In the genomic region with DNA sequence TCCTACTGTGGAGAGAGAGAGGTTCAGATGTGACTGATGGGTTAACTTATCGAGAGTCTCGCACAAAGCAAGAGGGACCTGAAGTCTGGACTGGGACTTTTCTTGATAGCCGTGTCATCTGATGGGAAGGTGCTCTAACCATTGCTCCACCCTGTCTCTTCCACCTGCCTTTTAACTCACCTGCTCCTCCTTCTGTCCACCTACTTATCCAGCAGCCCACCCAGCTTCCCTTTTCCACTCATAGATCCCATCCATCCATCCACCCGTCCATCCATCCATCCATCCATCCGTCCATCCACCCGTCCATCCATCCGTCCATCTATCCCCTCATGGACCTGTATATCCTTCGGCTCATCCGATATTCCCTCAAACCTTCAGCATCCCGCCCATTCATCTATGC, we compare ENCODE assay signal across 24 mouse cellular contexts. TPM values are rescaled to one million over a fixed set of nuclear protein-coding genes. Genes with fewer than 3 reads are reported as not detected.
DNase-seq lines count a peak whose midpoint lies in the region; ATAC-seq and TF ChIP-seq lines count a peak whose summit lies in the region.
"Had no signal": no experiment of that assay in that cellular context is flagged by ENCODE, and none has a peak within 500 bp of the region (broad histone marks: within the 10 kb centered on the region; RNA-seq: fewer than 3 reads in every experiment).

No protein-coding gene starts in this region.

- no peak overlapping the region for H3K4me3 ChIP-seq in heart, embryonic 10.5 days
- no peak overlapping the region for H3K4me3 ChIP-seq in heart, postnatal 0 days (ENCODE audit: low read depth, low read length)
- H3K4me3 ChIP-seq in heart, embryonic 12.5 days: no peak overlapping the region
- no peak overlapping the region for H3K4me3 ChIP-seq in midbrain, embryonic 11.5 days (ENCODE audit: low read depth, low read length)
- H3K4me3 ChIP-seq in midbrain, embryonic 15.5 days: no peak overlapping the region

- H3K27me3 ChIP-seq in heart, embryonic 10.5 days (ENCODE audit: insufficient read depth, poor library complexity, severe bottlenecking): peaks cover 56% of the 10 kb centered on the region
- peaks cover 27% of the 10 kb centered on the region for H3K27me3 ChIP-seq in heart, postnatal 0 days (ENCODE audit: control insufficient read depth, insufficient read depth, low read length)
- H3K27me3 ChIP-seq in heart, embryonic 12.5 days (replicated peaks): peaks cover 52% of the 10 kb centered on the region
- peaks cover 13% of the 10 kb centered on the region for H3K27me3 ChIP-seq in midbrain, embryonic 11.5 days (ENCODE audit: control insufficient read depth, insufficient read depth, low read length)
- H3K27me3 ChIP-seq in midbrain, embryonic 15.5 days (replicated peaks): peaks cover 4% of the 10 kb centered on the region

- peaks cover 11% of the 10 kb centered on the region for H3K4me1 ChIP-seq in heart, embryonic 10.5 days
- H3K4me1 ChIP-seq in heart, postnatal 0 days (ENCODE audit: control insufficient read depth, insufficient read depth): no peaks in the 10 kb centered on the region
- peaks cover 8% of the 10 kb centered on the region for H3K4me1 ChIP-seq in heart, embryonic 12.5 days (replicated peaks)
- H3K4me1 ChIP-seq in midbrain, embryonic 11.5 days (ENCODE audit: control insufficient read depth, insufficient read depth, low read length): peaks cover 19% of the 10 kb centered on the region
- peaks cover 40% of the 10 kb centered on the region for H3K4me1 ChIP-seq in midbrain, embryonic 15.5 days

- TF ChIP-seq CTCF in heart, postnatal 0 days (IDR thresholded peaks at IDR 0.05; ENCODE audit: low read depth): no peak

- H3K4me2 ChIP-seq in heart, postnatal 0 days (ENCODE audit: low read depth, low read length): no peak overlapping the region
- H3K4me2 ChIP-seq in heart, embryonic 12.5 days: no peak overlapping the region
- H3K4me2 ChIP-seq in midbrain, embryonic 11.5 days: no peak overlapping the region
- no peak overlapping the region for H3K4me2 ChIP-seq in midbrain, embryonic 15.5 days

- peaks cover 28% of the 10 kb centered on the region; the same call in 1 of the 2 replicates for H3K36me3 ChIP-seq in heart, embryonic 10.5 days
- 0 out of 2 replicates have a peak, but pooled peaks cover 8% of the 10 kb centered on the region for H3K36me3 ChIP-seq in heart, postnatal 0 days (replicated peaks; ENCODE audit: control insufficient read depth, insufficient read depth, low read length)
- H3K36me3 ChIP-seq in heart, embryonic 12.5 days: 0 out of 2 replicates have a peak, but pooled peaks cover 19% of the 10 kb centered on the region
- H3K36me3 ChIP-seq in midbrain, embryonic 11.5 days (ENCODE audit: control insufficient read depth, insufficient read depth, low read length): no peaks in the 10 kb centered on the region
- 0 out of 2 replicates have a peak, but pooled peaks cover 6% of the 10 kb centered on the region for H3K36me3 ChIP-seq in midbrain, embryonic 15.5 days (replicated peaks)
- H3K36me3 ChIP-seq: G1E had no signal

- no peak overlapping the region for H3K27ac ChIP-seq in heart, embryonic 10.5 days
- H3K27ac ChIP-seq in heart, postnatal 0 days (ENCODE audit: low read depth): 0 out of 2 replicates have a peak overlapping the region, but pooled peaks have one; percentile 9
- H3K27ac ChIP-seq in heart, embryonic 12.5 days (ENCODE audit: poor library complexity, severe bottlenecking): no peak overlapping the region
- H3K27ac ChIP-seq in midbrain, embryonic 11.5 days (ENCODE audit: low read depth, low read length): no peak overlapping the region
- no peak overlapping the region for H3K27ac ChIP-seq in midbrain, embryonic 15.5 days

- 88% methylated on average over 10 of the region's 10 CpGs for WGBS in heart, embryonic 10.5 days
- 89% methylated on average over 10 of the region's 10 CpGs for WGBS in heart, postnatal 0 days
- 86% methylated on average over 10 of the region's 10 CpGs for WGBS in heart, embryonic 12.5 days
- WGBS in midbrain, embryonic 11.5 days: 95% methylated on average over 10 of the region's 10 CpGs
- WGBS in midbrain, embryonic 15.5 days: 91% methylated on average over 10 of the region's 10 CpGs

- ATAC-seq in heart, postnatal 0 days (ENCODE audit: insufficient read depth, low read depth): no peak
- no peak for ATAC-seq in heart, embryonic 12.5 days (ENCODE audit: insufficient number of reproducible peaks, low FRiP score)
- no peak for ATAC-seq in midbrain, embryonic 11.5 days (ENCODE audit: low FRiP score)
- ATAC-seq in midbrain, embryonic 15.5 days (replicated peaks): no peak
- ATAC-seq: activated CD4-positive, CD25-positive, alpha-beta regulatory T cell, adult 4 months; CD4-positive, CD25-positive, alpha-beta regulatory T cell, adult 4 months; Patski had no signal

- H3K9ac ChIP-seq in heart, postnatal 0 days (replicated peaks; ENCODE audit: low read depth, low read length): no peak overlapping the region
- H3K9ac ChIP-seq in heart, embryonic 12.5 days: no peak overlapping the region
- no peak overlapping the region for H3K9ac ChIP-seq in midbrain, embryonic 11.5 days (ENCODE audit: low read length)
- H3K9ac ChIP-seq in midbrain, embryonic 15.5 days: no peak overlapping the region

- no peak for TF ChIP-seq EP300 in heart, postnatal 0 days (IDR thresholded peaks at IDR 0.05; ENCODE audit: low read depth)

- DNase-seq in cerebellum, adult 11 months: peak; percentile 31
- no peak for DNase-seq in cerebellum, postnatal 14 days
- DNase-seq in heart, adult 11 months: peak; percentile 83
- no peak for DNase-seq in heart, embryonic 10.5 days (ENCODE audit: low spot score)
- no peak for DNase-seq in heart, postnatal 0 days (ENCODE audit: low spot score)
- DNase-seq in midbrain, embryonic 11.5 days (ENCODE audit: low spot score, missing footprints): peak; percentile 68
- DNase-seq: adrenal gland, adult 2 months; adrenal gland, adult 8-10 months; adrenal gland, postnatal 10 days; adrenal gland, postnatal 14 days; adrenal gland, postnatal 25 days; adrenal gland, postnatal 36 days; B cell, adult 2 months had no signal

- H3K9me3 ChIP-seq in heart, embryonic 10.5 days: no peaks in the 10 kb centered on the region
- H3K9me3 ChIP-seq in heart, postnatal 0 days (replicated peaks; ENCODE audit: control insufficient read depth, low read length): no peaks in the 10 kb centered on the region
- H3K9me3 ChIP-seq in heart, embryonic 12.5 days (replicated peaks): no peaks in the 10 kb centered on the region
- no peaks in the 10 kb centered on the region for H3K9me3 ChIP-seq in midbrain, embryonic 11.5 days (ENCODE audit: control insufficient read depth, low read length)
- H3K9me3 ChIP-seq in midbrain, embryonic 15.5 days: no peaks in the 10 kb centered on the region

RNA-seq across cellular contexts. Expression of a gene that starts 29.5 kb away (rescaled TPM):
- 2.1 and 2.6 TPM in 2 replicates for polyA plus RNA-seq in heart, embryonic 10.5 days (2016; fragmentation: Nextera tagmentation; extraction: Ambion mirVana)
- total RNA-seq in heart, postnatal 0 days (2014; rRNA removed; ENCODE audit: low replicate concordance): 17.1 and 26.5 TPM in 2 replicates
- polyA plus RNA-seq in heart, postnatal 0 days (2015; fragmentation: Nextera tagmentation; extraction: Ambion mirVana): 0.81 and 1.1 TPM in 2 replicates
- polyA plus RNA-seq in heart, embryonic 12.5 days (2016; fragmentation: Nextera tagmentation; extraction: Ambion mirVana): 2.9 and 3.0 TPM in 2 replicates
- polyA plus RNA-seq in midbrain, embryonic 11.5 days (2014; fragmentation: Nextera tagmentation; extraction: Ambion mirVana): 2.2 TPM in 2 replicates
- 16.0 and 16.9 TPM in 2 replicates for polyA plus RNA-seq in midbrain, embryonic 15.5 days (2015; fragmentation: Nextera tagmentation; extraction: Ambion mirVana)
- total RNA-seq: CH12.LX had no signal
- polyA plus RNA-seq: activated CD4-positive, CD25-positive, alpha-beta regulatory T cell, adult 4 months; CD4-positive, CD25-positive, alpha-beta regulatory T cell, adult 4 months had no signal

RNA-seq across cellular contexts. Expression of a gene that starts 39.2 kb away (rescaled TPM):
- polyA plus RNA-seq in heart, embryonic 10.5 days (2016; fragmentation: Nextera tagmentation; extraction: Ambion mirVana): 0.16 and 0.17 TPM in 2 replicates
- total RNA-seq in heart, postnatal 0 days (2014; rRNA removed; ENCODE audit: low replicate concordance): not detected in 2 replicates
- polyA plus RNA-seq in heart, postnatal 0 days (2015; fragmentation: Nextera tagmentation; extraction: Ambion mirVana): 0.23 TPM in 1 of 2 replicates, not detected in the other
- polyA plus RNA-seq in heart, embryonic 12.5 days (2016; fragmentation: Nextera tagmentation; extraction: Ambion mirVana): 0.29 and 0.42 TPM in 2 replicates
- polyA plus RNA-seq in midbrain, embryonic 11.5 days (2014; fragmentation: Nextera tagmentation; extraction: Ambion mirVana): 0.42 and 0.43 TPM in 2 replicates
- polyA plus RNA-seq in midbrain, embryonic 15.5 days (2015; fragmentation: Nextera tagmentation; extraction: Ambion mirVana): 2.4 and 3.2 TPM in 2 replicates
- total RNA-seq: adrenal gland, adult 18-20 months; adrenal gland, postnatal 36 days; CH12.LX; ES-E14; G1E; MEL had no signal
- polyA plus RNA-seq: activated CD4-positive, CD25-positive, alpha-beta regulatory T cell, adult 4 months; C2C12; CD4-positive, CD25-positive, alpha-beta regulatory T cell, adult 4 months; G1E; Patski had no signal

RNA-seq across cellular contexts. Expression of a gene that starts 51.7 kb away (rescaled TPM):
- 14.2 and 14.3 TPM in 2 replicates for polyA plus RNA-seq in heart, embryonic 10.5 days (2016; fragmentation: Nextera tagmentation; extraction: Ambion mirVana)
- total RNA-seq in heart, postnatal 0 days (2014; rRNA removed; ENCODE audit: low replicate concordance): 14.1 and 17.6 TPM in 2 replicates
- 10.4 and 12.7 TPM in 2 replicates for polyA plus RNA-seq in heart, postnatal 0 days (2015; fragmentation: Nextera tagmentation; extraction: Ambion mirVana)
- polyA plus RNA-seq in heart, embryonic 12.5 days (2016; fragmentation: Nextera tagmentation; extraction: Ambion mirVana): 14.9 and 15.0 TPM in 2 replicates
- polyA plus RNA-seq in midbrain, embryonic 11.5 days (2014; fragmentation: Nextera tagmentation; extraction: Ambion mirVana): 7.4 and 9.4 TPM in 2 replicates
- polyA plus RNA-seq in midbrain, embryonic 15.5 days (2015; fragmentation: Nextera tagmentation; extraction: Ambion mirVana): 31.9 and 32.3 TPM in 2 replicates

Comparison
In these comparisons a context has a peak if more than half of its experiments do, and no peak if none do; other contexts are left out.
1. DNase-seq: peak in cerebellum, adult 11 months (single experiment), heart, adult 11 months (single experiment) and midbrain, embryonic 11.5 days (single experiment); none in cerebellum, postnatal 14 days (0 of 2), heart, embryonic 10.5 days (single experiment) and heart, postnatal 0 days (single experiment).